Mouse (Mus musculus) cerebellum, adult (tissue): ENCODE results near the gene Fev.

Source experiments
- ATAC-seq: cut with Nextera tagmentation; 2 replicates; pipeline ENCODE4 v1.9.2; 2017; ENCODE audit warnings: mild to moderate bottlenecking, moderate library complexity, mixed read lengths; ENCODE audit not compliant: insufficient number of reproducible peaks, low FRiP score, low TSS enrichment

Gene Fev

GRCm38 (mm10) chr1:74843090-74843489, 42.1 kb downstream of the Fev start:
- ATAC-seq, result no peak

GRCm38 (mm10) chr1:74833255-74833654, 52.0 kb downstream of the Fev start:
- ATAC-seq, result no peak
